Mouse (Mus musculus) right cerebral cortex, postnatal 4 days (tissue): ENCODE measurements around the gene Pard3b.

Source experiments
- DNase-seq: peaks from one replicate; pipeline ENCODE4 v3.0.0-alpha.2; 2022

Gene Pard3b

GRCm38 (mm10) chr1:61928131-61928761 lies 289.6 kb downstream of the Pard3b start:
- DNase-seq, result no peak

- DNase-seq, result no peak
These were observed 294.9 kb downstream of the Pard3b start for GRCm38 (mm10) chr1:61933574-61933973.

- DNase-seq, result no peak
These were observed 296.1 kb downstream of the Pard3b start for GRCm38 (mm10) chr1:61934760-61935159.

DNA sequence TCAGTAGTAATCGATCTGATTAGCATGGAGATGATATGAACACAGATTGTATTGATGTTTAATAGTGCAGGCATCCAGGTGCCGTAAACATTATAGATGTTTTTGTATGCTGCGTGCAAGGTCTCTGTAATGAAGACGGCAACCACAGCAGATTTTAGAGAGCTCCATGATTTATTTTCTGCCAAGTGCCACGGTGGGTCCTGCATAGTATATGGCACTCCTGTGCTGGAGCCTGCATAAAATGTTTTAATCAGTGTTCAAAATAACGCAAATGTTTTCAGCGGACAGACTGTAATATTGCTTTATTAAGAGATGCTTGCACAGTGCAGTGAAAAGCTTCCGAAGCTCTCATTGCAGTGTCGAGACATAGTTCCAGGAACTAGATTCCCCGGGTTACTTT lies 301.3 kb downstream of the Pard3b start:
- DNase-seq, result no peak

- DNase-seq, result no peak
These were observed 322.9 kb downstream of the Pard3b start for GRCm38 (mm10) chr1:61961533-61961932.

- no peak for DNase-seq
These were observed 323.9 kb downstream of the Pard3b start for GRCm38 (mm10) chr1:61962571-61962970.

DNA sequence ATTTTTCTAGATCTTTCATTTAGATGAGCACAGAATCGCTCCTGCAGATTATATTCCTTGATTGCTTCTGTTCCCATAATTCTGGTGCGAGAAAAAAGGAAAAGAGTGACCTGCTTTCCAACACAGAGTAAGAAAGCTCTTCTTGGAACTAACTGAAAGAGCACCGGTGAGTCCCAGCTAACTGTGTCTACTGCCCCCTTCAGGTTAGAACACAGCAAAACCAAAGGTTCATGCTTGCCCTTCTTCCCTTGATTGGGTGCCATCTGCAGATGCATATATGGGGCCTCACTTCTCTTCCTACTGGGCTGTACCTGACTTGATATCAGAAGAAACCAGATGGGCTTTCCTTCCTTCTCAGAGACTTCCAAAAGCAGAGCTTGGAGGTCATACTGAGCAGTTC lies 328.5 kb downstream of the Pard3b start:
- no peak for DNase-seq

- DNase-seq, result no peak
These were observed 329.2 kb downstream of the Pard3b start for GRCm38 (mm10) chr1:61967807-61968206.

DNA sequence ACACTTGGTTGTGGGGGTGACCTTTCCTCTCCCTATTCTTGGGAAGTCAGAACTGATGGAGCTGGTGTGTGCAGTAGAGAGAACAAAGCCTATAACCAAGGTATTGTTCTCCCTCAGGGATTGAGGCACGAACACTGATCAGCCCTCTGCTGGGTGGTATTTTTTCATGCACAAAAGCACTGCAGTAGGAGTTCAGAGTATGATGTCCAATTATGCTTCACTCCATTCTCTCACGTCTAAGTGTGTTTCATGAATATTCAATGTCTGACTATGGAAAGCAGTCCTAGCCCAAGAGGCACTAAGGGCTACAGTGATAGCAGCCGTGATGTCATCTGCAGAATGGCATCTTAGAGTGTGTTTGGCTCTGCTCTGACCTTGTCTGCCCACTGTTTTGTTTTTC lies 359.1 kb downstream of the Pard3b start:
- DNase-seq, result no peak

- no peak for DNase-seq
These were observed 370.2 kb downstream of the Pard3b start for GRCm38 (mm10) chr1:62008811-62009210.

- no peak for DNase-seq
These were observed 373.1 kb downstream of the Pard3b start for GRCm38 (mm10) chr1:62011712-62012111.

DNA sequence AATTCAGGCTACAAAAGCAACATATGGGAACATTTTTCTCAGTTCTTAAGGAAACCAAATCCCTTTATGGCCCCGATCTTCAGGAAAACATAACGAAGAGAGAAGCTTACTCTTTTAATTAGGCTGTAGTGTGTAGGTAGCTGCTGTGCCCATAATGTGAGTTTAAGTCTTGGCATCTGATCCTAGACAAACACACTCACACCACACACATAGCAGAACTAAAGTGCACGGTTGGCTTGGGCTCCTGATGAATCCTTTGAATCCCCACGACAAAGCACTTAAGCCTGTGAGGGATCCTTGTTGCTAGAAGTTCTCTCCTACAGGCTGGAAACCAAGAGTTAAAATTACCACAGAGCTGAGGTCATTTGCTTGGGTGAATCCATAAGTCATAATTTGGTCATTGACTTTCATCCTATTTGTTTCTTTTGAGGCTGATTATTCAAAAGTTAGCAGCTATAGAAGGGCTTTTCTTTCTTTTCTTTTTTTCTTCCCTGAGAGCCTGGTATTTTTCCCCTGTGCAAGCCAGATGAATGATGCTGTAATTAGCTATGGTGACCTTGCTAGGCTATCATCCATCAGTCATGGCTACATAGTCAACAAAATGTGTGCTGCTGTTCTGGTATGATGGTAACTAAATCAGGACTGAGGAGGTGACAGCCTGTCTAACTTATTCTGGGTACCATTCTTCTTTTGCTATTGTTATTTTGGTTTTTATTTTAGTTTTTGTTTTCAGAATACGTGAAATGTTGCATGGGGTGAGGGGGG lies 378.1 kb downstream of the Pard3b start:
- DNase-seq, result no peak

DNA sequence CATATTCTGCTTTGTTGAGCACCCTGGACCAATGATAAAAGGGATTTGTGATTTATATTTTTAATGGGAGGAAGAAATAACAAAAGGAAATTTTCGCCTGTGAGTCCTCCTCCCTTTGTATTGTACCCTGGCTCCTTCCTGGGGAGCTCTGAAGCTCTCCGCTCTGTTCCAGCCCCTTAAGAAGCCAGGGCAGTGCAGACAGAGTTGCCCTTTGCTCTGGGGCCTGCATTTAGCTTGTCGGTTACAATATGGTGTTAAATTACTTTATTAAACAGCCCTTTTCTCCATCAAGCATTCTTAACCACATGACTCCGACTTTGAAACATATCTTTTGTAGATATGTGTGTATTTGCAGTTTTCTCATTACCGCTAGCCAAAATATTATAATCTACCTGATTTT lies 379.7 kb downstream of the Pard3b start:
- no peak for DNase-seq

DNA sequence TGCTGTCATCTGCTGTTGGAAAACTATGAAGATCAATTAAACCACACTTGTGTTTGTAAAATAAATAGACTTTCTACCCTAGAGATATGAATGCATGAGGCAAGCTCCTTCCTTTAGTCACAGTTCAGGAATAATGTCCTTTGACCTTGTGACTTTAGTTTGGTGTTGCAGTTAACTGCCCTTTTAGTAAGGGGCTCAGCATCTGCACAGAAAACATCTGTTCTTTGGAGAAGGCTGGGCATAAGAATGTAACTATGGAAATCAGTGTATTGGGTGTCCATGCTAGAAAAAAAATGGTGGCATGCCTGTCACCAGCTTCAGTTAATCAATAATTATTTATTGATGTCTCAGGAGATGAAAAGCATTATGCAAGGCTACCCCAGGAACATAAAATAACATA lies 381.1 kb downstream of the Pard3b start:
- DNase-seq, result no peak

GRCm38 (mm10) chr1:62041718-62042117 lies 403.1 kb downstream of the Pard3b start:
- no peak for DNase-seq

DNA sequence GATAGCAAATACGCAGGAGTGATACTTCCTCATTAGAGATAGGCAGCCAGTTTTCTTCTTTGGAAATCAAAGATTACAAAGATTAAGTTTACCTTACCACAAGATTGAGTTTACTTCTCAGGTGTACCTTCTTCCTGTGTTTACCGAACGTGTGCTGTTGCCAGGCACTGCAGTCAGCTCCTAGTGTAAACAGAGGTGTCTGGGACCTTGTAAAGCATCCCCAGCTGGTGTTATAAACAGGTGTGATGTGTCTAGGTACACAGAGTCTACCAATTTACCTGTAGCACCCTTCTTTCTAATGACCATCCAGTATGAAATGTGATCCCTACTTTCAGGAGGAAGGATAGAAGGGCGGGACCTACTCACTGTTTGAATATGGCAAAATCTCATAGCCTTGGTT lies 410.0 kb downstream of the Pard3b start:
- DNase-seq, result no peak

GRCm38 (mm10) chr1:62051186-62051825 lies 412.7 kb downstream of the Pard3b start:
- DNase-seq, result no peak

GRCm38 (mm10) chr1:62053167-62053638 lies 414.6 kb downstream of the Pard3b start:
- DNase-seq, result no peak

GRCm38 (mm10) chr1:62055280-62055679 lies 416.7 kb downstream of the Pard3b start:
- DNase-seq, result no peak

DNA sequence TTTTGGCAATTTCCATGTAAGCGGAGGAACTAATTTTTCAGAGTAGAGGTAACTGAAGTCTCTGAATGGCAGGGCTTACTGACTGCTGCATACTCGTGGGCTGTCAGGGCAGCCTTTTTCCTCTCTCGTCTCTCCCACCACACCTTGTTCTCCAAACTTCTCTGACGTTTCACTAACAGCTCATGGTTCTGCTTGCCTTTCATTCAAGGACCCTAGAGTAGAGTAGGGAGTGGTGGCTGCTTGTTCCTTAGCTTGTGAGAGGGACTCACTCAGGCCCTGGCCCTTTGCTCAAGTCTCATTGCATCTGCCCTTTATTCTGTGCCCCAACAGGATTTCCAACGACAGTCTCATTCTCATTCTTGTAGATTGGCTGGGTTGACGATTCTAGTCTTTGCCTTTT lies 432.0 kb downstream of the Pard3b start:
- DNase-seq, result no peak

- no peak for DNase-seq
These were observed 432.5 kb downstream of the Pard3b start for GRCm38 (mm10) chr1:62071139-62071538.

DNA sequence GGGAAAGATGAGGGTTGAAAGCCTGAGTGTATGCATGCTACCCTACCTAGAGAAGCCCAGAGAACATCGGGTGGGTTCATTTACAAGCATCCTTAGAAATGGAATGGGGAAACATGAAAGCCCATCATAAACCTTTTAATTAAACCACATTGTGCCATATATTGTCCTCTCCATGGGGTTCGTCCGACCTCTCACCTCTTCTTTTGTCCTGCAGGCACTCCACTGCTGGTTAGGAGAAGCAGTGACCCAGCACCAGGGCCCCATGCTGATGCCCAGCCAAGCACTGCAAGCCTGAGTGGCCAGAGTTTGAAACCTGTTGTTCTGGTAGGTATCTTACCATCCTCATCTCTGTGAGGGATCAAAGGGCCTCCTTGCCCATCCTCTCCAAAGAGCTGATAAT lies 437.5 kb downstream of the Pard3b start:
- DNase-seq, result no peak

DNA sequence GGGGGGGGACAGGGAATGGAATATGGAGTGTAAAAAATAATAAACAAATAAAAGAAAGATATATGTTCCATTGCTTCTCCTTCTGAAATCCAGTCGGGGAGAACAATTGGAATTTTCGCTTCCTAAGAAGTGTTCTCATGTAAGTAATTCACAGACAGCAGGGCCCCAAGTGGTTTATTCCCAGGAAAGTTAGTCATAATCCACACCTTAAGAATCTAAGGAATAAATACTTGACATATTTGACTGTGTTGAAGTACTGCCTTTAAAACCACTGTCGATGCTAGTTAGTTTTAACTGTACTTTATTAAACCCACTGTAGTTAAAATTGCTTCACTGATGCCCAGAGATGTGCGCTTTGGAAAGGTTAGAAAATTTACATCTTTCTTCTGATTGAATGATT lies 442.5 kb downstream of the Pard3b start:
- no peak for DNase-seq

DNA sequence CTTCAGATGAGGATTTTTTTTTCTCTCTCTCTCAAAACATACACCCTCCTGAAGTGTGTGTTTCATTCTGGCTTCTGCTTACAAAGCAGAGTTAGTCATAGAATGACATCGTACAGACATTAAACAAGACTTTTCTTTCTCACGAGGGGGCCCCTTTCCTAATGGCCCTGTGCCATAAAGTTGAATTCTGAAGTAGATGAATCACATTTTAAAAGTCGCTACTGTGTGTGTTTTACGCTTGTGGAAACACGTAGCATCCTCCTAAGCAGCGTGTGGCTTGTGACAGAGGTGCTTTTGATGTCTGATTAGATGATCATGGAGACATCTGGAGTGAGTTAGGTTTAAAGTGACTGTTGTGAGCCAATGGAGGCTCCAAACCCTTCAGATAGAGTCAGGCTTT lies 447.4 kb downstream of the Pard3b start:
- DNase-seq, result no peak
